Mouse (Mus musculus) liver, postnatal 0 days (tissue): ENCODE measurements around the gene Ank. TPM values are rescaled to one million over a fixed set of nuclear protein-coding genes. Genes with fewer than 3 reads are reported as not detected.

Experiments
- ATAC-seq: fragments of 200-750 bp; cut with Nextera tagmentation; 2 replicates; pipeline ENCODE4 v1.8.0; 2017; ENCODE audit warnings: mild to moderate bottlenecking, moderate library complexity
- DNase-seq: peaks from one replicate; pipeline ENCODE4 v3.0.0-alpha.2; 2016
- H3K27ac ChIP-seq: fragments of 300-500 bp; sonication (generic); 2 replicates; pipeline ENCODE4 v1.5.1; 2014; ENCODE audit warnings: antibody characterized with exemption, moderate library complexity, mild to moderate bottlenecking, low read depth
- H3K27me3 ChIP-seq: fragments of 300-500 bp; sonication (generic); 2 replicates; pipeline ENCODE4 v1.6.1; 2014; ENCODE audit warnings: low read length, control low read depth, mixed read lengths; ENCODE audit not compliant: insufficient read depth
- H3K36me3 ChIP-seq: fragments of 300-500 bp; sonication (generic); replicated peaks from 2 replicates; pipeline ENCODE4 v1.6.1; 2014; ENCODE audit warnings: mild to moderate bottlenecking, control low read depth, low read length, moderate library complexity, mixed read lengths; ENCODE audit not compliant: insufficient read depth
- H3K4me1 ChIP-seq: fragments of 300-500 bp; sonication (generic); 2 replicates; pipeline ENCODE4 v1.6.1; 2014; ENCODE audit warnings: antibody characterized with exemption, mild to moderate bottlenecking, control low read depth; ENCODE audit not compliant: insufficient read depth
- H3K4me2 ChIP-seq: fragments of 300-500 bp; sonication (generic); 2 replicates; pipeline ENCODE4 v1.6.1; 2014; ENCODE audit warnings: low read depth, mild to moderate bottlenecking, low read length, moderate library complexity, mixed read lengths
- H3K4me3 ChIP-seq: fragments of 300-500 bp; sonication (generic); 2 replicates; pipeline ENCODE4 v1.5.1; 2014; ENCODE audit warnings: low read depth, low read length
- H3K9ac ChIP-seq: fragments of 300-500 bp; sonication (generic); replicated peaks from 2 replicates; pipeline ENCODE4 v1.6.1; 2014; ENCODE audit warnings: mild to moderate bottlenecking, moderate library complexity
- H3K9me3 ChIP-seq: fragments of 300-500 bp; sonication (generic); 2 replicates; pipeline ENCODE4 v1.6.1; 2016; ENCODE audit warnings: mild to moderate bottlenecking, control low read depth, low read length, mixed read lengths
- CTCF ChIP-seq: sonication (generic); IDR thresholded peaks from 2 replicates; pipeline ENCODE4 v1.5.1; 2016; ENCODE audit warnings: antibody characterized with exemption, low read depth
- EP300 ChIP-seq: IDR thresholded peaks from 2 replicates; pipeline ENCODE4 v1.6.1; 2016; ENCODE audit warnings: antibody characterized with exemption, low read depth, mild to moderate bottlenecking
- WGBS: fragments of 180-500 bp; shearing (Covaris S2); extraction: QIAGEN DNeasy Blood & Tissue Kit; methylation state at CpG from one replicate; pipeline ENCODE4 v1.1.7; 2014; ENCODE audit not compliant: insufficient replicate concordance; 5-methylcytosine and 5-hydroxymethylcytosine counted together
- polyA plus RNA-seq: library from polyadenylated mRNA; unstranded; fragments of >200 nt; fragmentation: Nextera tagmentation; extraction: Ambion mirVana; gene quantifications from 2 replicates; pipeline ENCODE4 v1.2.1, GENCODE M21; 2015

The Ank gene
- polyA plus RNA-seq, 1 experiment from 2014 or later, result 7.8 TPM

DNA sequence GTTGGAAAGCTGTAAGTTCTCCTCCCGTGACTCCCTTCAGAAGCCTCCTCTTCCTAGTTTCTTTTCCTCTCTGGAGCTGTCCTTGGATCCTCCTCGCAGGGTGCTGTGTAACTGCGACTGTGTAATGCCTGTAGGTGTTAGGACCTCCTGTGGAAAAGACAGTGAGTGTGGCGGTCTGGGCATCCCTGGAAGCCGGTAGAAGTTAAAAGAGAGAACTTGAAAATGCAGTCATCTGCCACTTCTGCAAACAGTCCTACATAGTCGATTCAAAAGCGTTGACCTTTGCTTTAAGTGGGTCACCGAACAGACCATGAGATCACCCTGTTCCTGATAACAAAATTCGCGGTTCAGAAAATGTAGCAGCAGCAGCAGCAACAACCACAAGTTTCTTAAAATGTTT lies 27.0 kb downstream of the Ank start:
- TF ChIP-seq EP300 (no peak), CTCF (no peak)
- 29% methylated on average over 10 of the region's 10 CpGs for WGBS

GRCm38 (mm10) chr15:27495981-27496401 lies 29.5 kb downstream of the Ank start:
- H3K4me1 ChIP-seq, result peaks cover 60% of the 10 kb centered on the region

More for the DNA sequence above, 27.0 kb downstream of the Ank start:
- Histone ChIP-seq H3K4me2 (no peak overlapping the region; the same call in 1 of the 2 replicates), H3K9me3 (no peaks in the 10 kb centered on the region), H3K4me1 (peaks cover 59% of the 10 kb centered on the region), H3K9ac (0 out of 2 replicates have a peak overlapping the region, but pooled peaks have one; percentile 12), H3K36me3 (no peaks in the 10 kb centered on the region), H3K27me3 (no peaks in the 10 kb centered on the region), H3K27ac (no peak overlapping the region), H3K4me3 (no peak overlapping the region)
- peak; percentile 28; the same call in 1 of the 2 replicates for ATAC-seq
- DNase-seq, result no peak

DNA sequence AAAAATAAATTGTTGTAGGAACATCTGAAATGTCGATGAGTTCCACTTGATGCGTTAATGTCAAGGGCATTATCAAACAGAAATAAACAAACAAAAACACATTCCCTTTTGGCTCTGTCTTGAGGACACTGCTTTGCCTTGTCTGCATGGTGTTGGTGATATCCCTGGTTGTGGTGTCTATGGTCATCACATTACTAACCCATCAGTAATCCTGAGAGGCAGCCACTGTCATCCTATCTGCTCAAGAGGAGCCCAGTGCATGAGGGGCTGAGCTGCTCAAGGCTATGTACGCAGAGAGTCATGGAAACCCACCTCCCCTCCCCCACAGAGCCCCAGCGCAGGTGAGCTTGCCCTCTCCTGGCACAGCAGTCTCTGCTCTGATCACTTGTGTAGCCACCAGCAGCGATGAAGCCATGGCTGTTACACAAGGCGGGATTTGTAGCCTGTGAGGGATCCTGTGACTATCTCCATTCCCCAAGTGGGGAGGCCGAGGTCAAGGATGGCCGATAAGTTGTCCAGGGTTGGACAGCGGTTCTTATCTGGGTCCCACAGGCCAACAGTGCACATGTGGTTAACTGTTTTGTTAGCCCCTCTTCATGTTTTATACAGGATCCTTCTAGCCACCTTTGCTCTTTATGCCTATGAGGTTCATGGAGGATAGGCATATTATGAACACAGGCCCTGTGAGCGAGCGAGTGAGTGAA lies 30.3 kb downstream of the Ank start:
- peak; percentile 89 for ATAC-seq
- no peaks in the 10 kb centered on the region for H3K9me3 ChIP-seq
- 51% methylated on average over 11 of the region's 11 CpGs for WGBS
- no peaks in the 10 kb centered on the region for H3K27me3 ChIP-seq
- peak; percentile 99 for TF ChIP-seq EP300
- 0 out of 2 replicates have a peak, but pooled peaks have one; percentile 8 for TF ChIP-seq CTCF
- H3K27ac ChIP-seq, result peak overlapping the region; percentile 87
- peak overlapping the region; percentile 6; the same call in 1 of the 2 replicates for H3K4me3 ChIP-seq
- H3K36me3 ChIP-seq, result no peaks in the 10 kb centered on the region
- H3K9ac ChIP-seq, result peak overlapping the region; percentile 50
- peak overlapping the region; percentile 59 for H3K4me2 ChIP-seq
- DNase-seq, result peak; percentile 68
- peaks cover 59% of the 10 kb centered on the region for H3K4me1 ChIP-seq

More at GRCm38 (mm10) chr15:27495981-27496401, 29.5 kb downstream of the Ank start:
- no peaks in the 10 kb centered on the region for H3K27me3 ChIP-seq
- no peak overlapping the region for H3K27ac ChIP-seq
- H3K9me3 ChIP-seq, result no peaks in the 10 kb centered on the region
- no peak overlapping the region for H3K9ac ChIP-seq
- 58% methylated on average over 5 of the region's 5 CpGs for WGBS
- TF ChIP-seq CTCF, result no peak
- no peak for TF ChIP-seq EP300
- no peak overlapping the region for H3K4me3 ChIP-seq
- DNase-seq (no peak), ATAC-seq (no peak)
- H3K36me3 ChIP-seq, result no peaks in the 10 kb centered on the region
- 0 out of 2 replicates have a peak overlapping the region, but pooled peaks have one; percentile 59 for H3K4me2 ChIP-seq

GRCm38 (mm10) chr15:27497300-27497997 lies 31.0 kb downstream of the Ank start:
- Histone ChIP-seq H3K9ac (peak overlapping the region; percentile 50), H3K4me2 (peak overlapping the region; percentile 59), H3K4me3 (peak overlapping the region; percentile 6; the same call in 1 of the 2 replicates), H3K9me3 (no peaks in the 10 kb centered on the region), H3K27me3 (no peaks in the 10 kb centered on the region), H3K4me1 (peaks cover 57% of the 10 kb centered on the region), H3K36me3 (no peaks in the 10 kb centered on the region), H3K27ac (peak overlapping the region; percentile 87)
- DNase-seq, result no peak
- TF ChIP-seq EP300 (no peak), CTCF (no peak)
- ATAC-seq, result peak; percentile 37
- 52% methylated on average over 7 of the region's 7 CpGs for WGBS

DNA sequence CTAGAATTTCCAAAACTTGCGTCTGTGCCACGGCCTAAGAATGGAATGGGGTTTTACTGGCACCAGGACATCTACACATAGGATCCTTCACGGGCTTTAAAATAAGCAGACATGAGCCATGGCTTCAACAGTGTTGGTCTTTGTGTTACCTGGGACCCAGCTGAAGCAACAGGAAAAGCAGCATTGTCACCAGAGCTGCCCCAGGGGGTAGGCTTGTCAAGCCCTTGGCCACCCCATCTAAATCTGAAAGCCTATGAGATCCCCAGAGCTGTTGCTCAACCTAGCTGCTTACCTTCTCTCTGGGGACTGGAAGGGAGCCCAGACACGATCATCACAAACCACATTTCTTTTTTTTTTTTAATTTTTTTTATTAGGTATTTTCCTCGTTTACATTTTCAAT lies 31.6 kb downstream of the Ank start:
- DNase-seq, result no peak
- TF ChIP-seq CTCF, result no peak
- TF ChIP-seq EP300, result no peak
- Histone ChIP-seq H3K9me3 (no peaks in the 10 kb centered on the region), H3K4me1 (peaks cover 55% of the 10 kb centered on the region), H3K27ac (peak overlapping the region; percentile 87), H3K36me3 (no peaks in the 10 kb centered on the region), H3K27me3 (no peaks in the 10 kb centered on the region), H3K4me2 (peak overlapping the region; percentile 59; the same call in 1 of the 2 replicates), H3K9ac (peak overlapping the region; percentile 50; the same call in 1 of the 2 replicates), H3K4me3 (no peak overlapping the region)
- 77% methylated on average over 5 of the region's 5 CpGs for WGBS
- ATAC-seq, result no peak

GRCm38 (mm10) chr15:27500390-27500789 lies 33.9 kb downstream of the Ank start:
- no peaks in the 10 kb centered on the region for H3K36me3 ChIP-seq
- no peak overlapping the region for H3K4me2 ChIP-seq
- no peak overlapping the region for H3K27ac ChIP-seq
- ATAC-seq, result no peak
- H3K9me3 ChIP-seq, result no peaks in the 10 kb centered on the region
- H3K4me3 ChIP-seq, result no peak overlapping the region
- H3K9ac ChIP-seq, result no peak overlapping the region
- peaks cover 42% of the 10 kb centered on the region for H3K4me1 ChIP-seq
- no peak for DNase-seq
- TF ChIP-seq EP300 (no peak), CTCF (no peak)
- H3K27me3 ChIP-seq, result no peaks in the 10 kb centered on the region
- 80% methylated on average over 15 of the region's 15 CpGs for WGBS
